Mouse (Mus musculus): Measurements from ENCODE around the gene Syt12.

DNA sequence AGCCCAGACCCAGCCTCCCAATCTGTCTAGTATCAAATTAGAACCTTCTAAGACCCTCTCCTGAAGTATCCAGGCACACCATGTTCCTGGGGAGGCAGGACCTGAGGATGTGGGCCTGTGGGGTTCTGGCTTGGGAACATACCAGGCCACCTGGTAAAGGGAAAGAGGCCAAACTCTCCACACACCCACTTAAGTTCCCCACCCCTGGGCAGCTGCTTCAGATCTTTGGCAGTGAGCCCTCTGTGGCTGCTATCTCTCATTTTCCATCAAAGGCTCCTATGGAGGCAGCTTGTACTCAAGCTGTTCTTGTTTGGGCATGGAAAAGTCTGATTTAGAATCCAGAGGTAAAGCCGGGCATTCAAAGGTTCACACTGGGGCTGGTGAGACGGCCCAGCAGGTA lies 10.6 kb upstream of the Syt12 start:
- TF ChIP-seq CTCF (IDR thresholded peaks at IDR 0.05; ENCODE audit: low read depth), result no peak
- TF ChIP-seq EP300 (IDR thresholded peaks at IDR 0.05; ENCODE audit: low read depth), result no peak

Measured in liver, postnatal 0 days (tissue).